Mouse (Mus musculus): Measurements from ENCODE around the gene Gm17783. TPM values are rescaled to one million over a fixed set of nuclear protein-coding genes. Genes with fewer than 3 reads are reported as not detected.

Gene Gm17783
- not detected in 4 replicates for total RNA-seq (2023; ENCODE audit: inconsistent age)

DNA sequence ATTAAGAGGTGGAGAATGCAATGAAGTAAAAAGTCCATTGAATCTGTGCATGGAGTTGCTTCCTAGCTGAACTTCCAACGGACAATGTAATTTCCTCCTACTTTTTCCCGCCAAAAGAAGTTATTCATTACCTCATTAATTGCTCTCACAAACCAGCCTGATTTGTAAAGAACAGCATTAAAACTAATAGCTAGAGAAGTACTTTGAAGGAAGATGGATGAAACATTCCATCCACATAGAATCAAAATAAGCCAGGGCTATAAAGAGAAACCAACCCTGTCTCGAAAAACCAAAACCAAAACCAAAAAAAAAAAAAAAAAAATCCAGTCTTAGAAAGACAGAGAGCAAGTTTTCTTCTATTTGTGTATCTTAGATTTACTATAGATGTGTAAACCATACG lies at the start of gene Gm17783:
Gene Gm17783 (minus strand): TSS at position 101 of the 400 bp plus-strand sequence.

DNA sequence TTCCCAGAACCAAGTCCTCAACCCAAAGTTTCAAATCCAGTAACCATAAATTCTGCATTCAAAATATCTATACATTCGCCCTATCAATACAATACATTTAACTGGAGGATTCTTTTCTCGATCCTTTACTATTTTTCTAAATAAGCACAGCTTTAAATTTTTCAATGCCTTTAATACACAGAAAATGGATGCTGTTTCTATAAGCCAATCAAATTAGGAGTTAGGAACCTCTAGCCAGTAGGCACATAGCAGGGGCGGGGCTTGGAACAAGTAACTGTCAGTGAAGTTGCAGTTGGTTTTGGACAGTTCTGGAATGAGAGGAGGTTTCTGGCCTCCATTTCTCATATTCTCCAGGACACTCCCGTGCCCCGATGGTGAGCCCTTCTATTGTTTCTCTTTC lies 3.2 kb upstream of the Gm17783 start, which contains the start of gene Slc9c1:
Gene Slc9c1 (plus strand): TSS at position 301 of the 400 bp plus-strand sequence.

DNA sequence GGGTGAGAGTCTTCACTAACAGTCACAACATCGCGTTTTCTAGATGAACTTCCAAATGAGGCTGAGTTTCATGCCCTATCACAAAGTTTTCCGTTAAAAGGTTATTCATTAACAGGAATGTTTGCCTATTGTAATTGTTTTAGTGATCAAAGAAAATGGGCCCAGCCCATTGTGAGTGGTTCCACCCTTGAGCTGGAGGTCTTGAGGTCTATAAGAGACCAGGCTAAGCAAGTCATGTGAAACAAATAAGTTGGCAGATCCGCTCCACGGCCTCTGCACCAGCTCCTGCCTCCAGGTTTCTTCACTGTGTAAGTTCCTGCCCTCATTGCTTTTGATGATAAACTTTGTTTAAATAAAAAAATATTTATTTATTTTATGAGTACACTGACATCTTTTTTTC lies 38.9 kb downstream of the Gm17783 start, which contains the start of gene Gm609:
Gene Gm609 (minus strand): TSS at position 43 of the 400 bp plus-strand sequence.

Other genes with a start within 250 kb of the Gm17783 start
- gene Cd200, start 123.0 kb downstream of the Gm17783 start, total RNA-seq (2023; ENCODE audit: inconsistent age) = 44.8 to 64.0 TPM (median 54.7 TPM) in 4 replicates
- not detected in 4 replicates for gene Gm609, start 39.1 kb downstream of the Gm17783 start, total RNA-seq (2023; ENCODE audit: inconsistent age)
- gene Slc9c1, start 3.3 kb upstream of the Gm17783 start, total RNA-seq (2023; ENCODE audit: inconsistent age) = 0.13 to 0.24 TPM in 2 of 4 replicates, not detected in the others
- gene Gcsam, start 78.3 kb upstream of the Gm17783 start, total RNA-seq (2023; ENCODE audit: inconsistent age) = 0.36 to 0.66 TPM (median 0.56 TPM) in 4 replicates
- gene BC016579, start 122.0 kb upstream of the Gm17783 start, total RNA-seq (2023; ENCODE audit: inconsistent age) = not detected in 4 replicates
- not detected in 4 replicates for gene Tmprss7, start 161.6 kb upstream of the Gm17783 start, total RNA-seq (2023; ENCODE audit: inconsistent age)
- not detected in 4 replicates for gene Tagln3, start 192.6 kb upstream of the Gm17783 start, total RNA-seq (2023; ENCODE audit: inconsistent age)
- 31.6 to 40.2 TPM (median 33.8 TPM) in 4 replicates for gene Abhd10, start 210.9 kb upstream of the Gm17783 start, total RNA-seq (2023; ENCODE audit: inconsistent age)

Data from B cell, adult (primary cell).